Mouse (Mus musculus) olfactory bulb, adult 2 months (tissue): Measurements from ENCODE around the gene Ebi3. TPM values are rescaled to one million over a fixed set of nuclear protein-coding genes. Genes with fewer than 3 reads are reported as not detected.
"Not testable (repeated sequence)": the region's sequence is repeated elsewhere in the genome, so short reads cannot be mapped to it uniquely, and the experiment has no call there.

ENCODE experiments used
- H3K27ac ChIP-seq: fragments of 200-500 bp; 2 replicates; pipeline ENCODE4 v1.5.1; 2012; ENCODE audit warnings: low read depth, low read length; ENCODE audit not compliant: insufficient read depth
- H3K4me1 ChIP-seq: fragments of 200-500 bp; 2 replicates; pipeline ENCODE4 v1.6.1; 2012; ENCODE audit warnings: low read length; ENCODE audit not compliant: control insufficient read depth, insufficient read depth
- H3K4me3 ChIP-seq: fragments of 200-500 bp; 2 replicates; pipeline ENCODE4 v1.5.1; 2012; ENCODE audit warnings: mild to moderate bottlenecking, low read depth, low read length, moderate library complexity; ENCODE audit not compliant: insufficient read depth
- CTCF ChIP-seq: fragments of 200-500 bp; IDR thresholded peaks from 2 replicates; pipeline ENCODE4 v1.5.1; 2012; ENCODE audit warnings: low read depth, mild to moderate bottlenecking, low read length, moderate library complexity; ENCODE audit not compliant: insufficient read depth
- POLR2A ChIP-seq: fragments of 200-500 bp; IDR thresholded peaks from 2 replicates; pipeline ENCODE4 v1.6.1; 2012; ENCODE audit warnings: mild to moderate bottlenecking, low read depth, low read length, moderate library complexity; ENCODE audit not compliant: insufficient read depth
- WGBS: fragments of 180-500 bp; shearing (Covaris S2); methylation state at CpG from one replicate; pipeline ENCODE4 v1.1.7; 2018; 5-methylcytosine and 5-hydroxymethylcytosine counted together
- polyA plus RNA-seq: library from polyadenylated mRNA; stranded (reverse); fragments of >200 nt; gene quantifications from 2 replicates; pipeline ENCODE4 v1.2.4, GENCODE M21; 2012; ENCODE audit warnings: low replicate concordance; ENCODE audit not compliant: missing spikeins, insufficient read depth, insufficient read length

Gene Ebi3
- not detected in 2 replicates for polyA plus RNA-seq

DNA sequence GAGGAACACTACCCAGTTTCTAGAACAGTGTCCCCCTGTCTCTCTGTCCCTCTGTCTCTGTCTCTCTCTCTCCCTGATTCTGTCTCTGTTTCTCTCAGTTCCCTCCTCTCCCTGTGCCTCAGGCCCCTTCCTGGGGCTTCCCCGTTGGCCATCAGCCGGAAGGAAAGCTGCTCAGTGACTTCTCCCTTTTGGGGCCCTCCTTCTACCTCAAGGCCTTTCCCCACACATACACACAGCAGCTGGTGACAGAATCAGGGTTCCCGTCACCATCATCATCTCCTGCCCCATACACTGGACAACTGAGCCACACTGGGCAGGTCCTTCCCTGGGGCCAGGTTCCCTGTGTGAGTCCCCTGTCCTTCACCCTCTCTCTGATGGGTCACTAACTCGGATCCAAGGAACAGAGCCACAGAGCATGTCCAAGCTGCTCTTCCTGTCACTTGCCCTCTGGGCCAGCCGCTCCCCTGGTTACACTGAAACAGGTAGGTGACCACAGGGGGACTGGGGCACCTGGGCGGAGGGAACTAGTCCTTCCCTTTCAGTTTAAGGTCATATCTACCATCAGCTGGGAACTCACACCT lies at the start of gene Ebi3:
Gene Ebi3 (plus strand): TSS at position 194 of the 581 bp plus-strand sequence.
- no peak for TF ChIP-seq POLR2A
- no peak within 1 kb of the TSS for H3K27ac ChIP-seq
- no peak within 1 kb of the TSS for H3K4me3 ChIP-seq
- WGBS: 83% methylated on average over 6 of the region's 6 CpGs
- peaks cover 9% of the 10 kb centered on the region for H3K4me1 ChIP-seq

- no peak overlapping the region for H3K27ac ChIP-seq
- 61% methylated on average over 2 of the region's 2 CpGs for WGBS
- no peak for TF ChIP-seq CTCF
- no peak for TF ChIP-seq POLR2A
- no peak overlapping the region for H3K4me3 ChIP-seq
- H3K4me1 ChIP-seq: no peaks in the 10 kb centered on the region
Observed at GRCm38 (mm10) chr17:55903087-55903486, 49.4 kb upstream of the Ebi3 start.

DNA sequence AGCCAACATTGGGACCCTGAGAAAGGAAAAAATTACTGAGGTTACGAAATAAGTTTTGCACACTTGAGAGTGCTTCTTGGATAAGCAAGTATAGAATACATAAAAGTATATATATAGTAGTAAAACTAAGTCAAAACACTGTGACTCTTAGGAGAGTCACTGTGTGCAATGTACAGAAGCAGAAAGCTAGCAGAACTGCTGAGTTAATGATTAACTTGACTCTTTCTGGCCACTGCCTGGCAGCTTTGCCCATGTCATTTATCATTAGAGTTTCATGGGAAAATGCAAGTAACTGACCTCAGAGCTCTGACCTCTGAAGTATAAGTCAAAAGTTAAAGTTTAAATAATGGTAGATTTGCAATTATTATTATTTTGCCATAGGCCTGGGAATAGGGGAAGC lies 48.8 kb upstream of the Ebi3 start:
- H3K27ac ChIP-seq: no peak overlapping the region
- H3K4me3 ChIP-seq: no peak overlapping the region
- WGBS: 92% methylated on average over 1 of the region's 1 CpGs
- no peak for TF ChIP-seq CTCF
- no peak for TF ChIP-seq POLR2A
- no peaks in the 10 kb centered on the region for H3K4me1 ChIP-seq

DNA sequence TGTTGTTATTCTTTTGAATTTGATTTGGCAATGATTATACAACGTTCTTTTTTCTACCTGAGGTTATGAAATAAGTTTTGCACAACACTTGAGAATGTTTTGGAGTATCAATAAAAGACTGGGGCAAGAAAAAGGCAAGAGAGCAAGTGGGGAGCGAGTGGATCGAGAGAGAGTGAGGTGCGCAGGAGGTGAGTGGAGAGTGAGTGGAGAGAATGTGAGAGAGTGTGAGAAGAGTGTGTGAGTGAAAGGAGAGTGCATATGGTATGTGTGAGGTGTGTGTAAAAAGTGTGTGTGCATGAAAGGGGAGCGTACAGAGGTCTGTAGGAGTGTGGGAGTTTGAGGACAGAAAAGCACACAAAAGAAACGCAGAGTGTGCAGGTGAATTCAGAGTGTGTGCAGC lies 48.3 kb upstream of the Ebi3 start:
- Histone ChIP-seq H3K4me1 (no peaks in the 10 kb centered on the region), H3K4me3 (no peak overlapping the region), H3K27ac (no peak overlapping the region)
- TF ChIP-seq POLR2A (no peak), CTCF (no peak)
- WGBS: 77% methylated on average over 6 of the region's 6 CpGs

- no peak overlapping the region for H3K27ac ChIP-seq
- H3K4me3 ChIP-seq: no peak overlapping the region
- H3K4me1 ChIP-seq: no peaks in the 10 kb centered on the region
- no peak for TF ChIP-seq CTCF
- no peak for TF ChIP-seq POLR2A
Observed at GRCm38 (mm10) chr17:55906669-55907068, 45.8 kb upstream of the Ebi3 start.

DNA sequence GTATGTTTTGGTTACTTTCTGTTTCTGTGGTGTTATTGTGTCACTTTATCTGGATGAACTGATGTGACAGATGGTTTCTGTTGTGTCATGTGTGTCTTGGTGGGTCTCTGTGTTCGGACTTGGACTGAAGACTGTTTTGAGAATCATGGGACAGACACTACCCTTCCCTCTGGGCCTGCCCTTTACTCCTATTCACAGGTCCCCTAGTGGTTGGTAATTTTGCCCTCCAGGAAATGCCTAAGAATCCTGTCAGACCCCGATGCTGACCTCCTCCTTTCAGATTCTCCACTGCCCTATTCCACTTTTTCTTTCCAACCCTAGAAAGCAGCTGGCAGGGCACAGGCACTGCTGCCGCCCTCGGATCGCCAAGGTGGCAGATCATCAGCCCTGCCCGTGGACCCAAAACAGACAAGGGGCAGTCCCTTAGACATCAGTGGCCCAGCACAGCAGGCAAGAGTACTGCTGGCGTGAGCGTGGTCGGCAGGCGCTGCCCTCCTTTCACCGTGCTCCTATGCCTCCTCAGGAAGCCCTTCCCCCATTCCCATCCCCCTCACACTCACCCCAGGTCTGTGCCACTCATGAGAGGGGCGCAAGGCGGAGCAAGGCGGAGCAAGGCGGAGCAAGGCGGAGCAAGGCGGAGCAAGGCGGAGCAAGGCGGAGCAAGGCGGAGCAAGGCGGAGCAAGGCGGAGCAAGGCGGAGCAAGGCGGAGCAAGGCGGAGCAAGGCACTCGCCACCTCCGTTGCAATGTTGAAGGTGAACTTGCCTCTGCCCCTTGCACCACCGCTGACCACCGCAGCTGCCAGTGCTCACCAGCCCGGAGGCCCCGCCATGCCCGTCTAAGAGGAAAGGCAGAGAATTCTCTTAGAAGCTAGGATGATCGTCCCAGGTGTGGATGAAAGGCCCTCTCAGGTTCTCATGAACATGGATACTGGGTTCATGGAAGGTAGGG lies 20.6 kb upstream of the Ebi3 start:
- peak overlapping the region; percentile 75 for H3K4me3 ChIP-seq
- whole genome bisulfite sequencing: 2% methylated on average over 33 of the region's 33 CpGs
- TF ChIP-seq POLR2A (peak; percentile 57), CTCF (peak; percentile 40; the same call in 1 of the 2 replicates)

GRCm38 (mm10) chr17:55932635-55933034 lies 19.8 kb upstream of the Ebi3 start:
- TF ChIP-seq CTCF: no peak
- TF ChIP-seq POLR2A: no peak
- H3K4me1 ChIP-seq: no peaks in the 10 kb centered on the region; the same call in 1 of the 2 replicates
- H3K4me3 ChIP-seq: no peak overlapping the region
- no peak overlapping the region for H3K27ac ChIP-seq
- 56% methylated on average over 2 of the region's 2 CpGs for WGBS

More for the DNA sequence above, 20.6 kb upstream of the Ebi3 start:
- peak overlapping the region; percentile 76 for H3K27ac ChIP-seq
- H3K4me1 ChIP-seq: no peaks in the 10 kb centered on the region; the same call in 1 of the 2 replicates

- H3K27ac ChIP-seq: no peak overlapping the region
- no peak overlapping the region for H3K4me3 ChIP-seq
- WGBS: 94% methylated on average over 15 of the region's 15 CpGs
- no peaks in the 10 kb centered on the region; the same call in 1 of the 2 replicates for H3K4me1 ChIP-seq
- TF ChIP-seq CTCF (no peak), POLR2A (no peak)
Observed at GRCm38 (mm10) chr17:55933191-55933590, 19.2 kb upstream of the Ebi3 start.

DNA sequence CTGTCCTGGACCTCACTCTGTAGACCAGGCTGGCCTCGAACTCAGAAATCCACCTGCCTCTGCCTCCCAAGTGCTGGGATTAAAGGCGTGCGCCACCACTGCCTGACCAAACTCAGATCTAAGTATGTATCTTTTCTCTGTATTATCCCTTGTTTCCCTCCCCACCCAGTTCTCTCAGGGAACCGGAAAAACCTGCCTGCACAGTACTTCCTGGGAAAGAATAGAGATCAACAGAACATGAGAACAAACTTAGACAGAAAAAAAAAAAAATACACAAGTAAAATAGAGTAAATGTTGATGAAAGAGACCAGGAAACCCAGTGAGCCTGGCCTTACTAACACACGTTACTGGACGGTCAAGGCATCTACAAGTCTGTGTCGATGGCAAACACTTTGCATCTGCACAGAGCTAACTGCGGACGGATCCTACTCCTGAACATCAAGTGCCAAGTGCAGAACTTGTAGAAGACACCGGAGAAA lies 8.0 kb upstream of the Ebi3 start:
- Histone ChIP-seq H3K4me3 (peak overlapping the region; percentile 67), H3K27ac (peak overlapping the region; percentile 92; the same call in 1 of the 2 replicates)
- 27% methylated on average over 10 of the region's 10 CpGs for WGBS
- not testable (repeated sequence) for H3K4me1 ChIP-seq
